Comparison of ENCODE assay signal across 30 mouse cellular contexts in genomic region chr2:99692713-99693112, GRCm38 (mm10).
"Had no signal": no experiment of that assay in that cellular context is flagged by ENCODE, and none has a peak within 500 bp of the region (broad histone marks: within the 10 kb centered on the region; RNA-seq: fewer than 3 reads in every experiment).

No protein-coding gene starts in this region.

- H3K27ac ChIP-seq: heart, embryonic 13.5 days; heart, embryonic 15.5 days; hindbrain, embryonic 10.5 days; hindbrain, embryonic 12.5 days; hindbrain, embryonic 13.5 days; hindbrain, embryonic 14.5 days; hindbrain, embryonic 15.5 days; hindbrain, postnatal 0 days; intestine, embryonic 15.5 days; kidney, embryonic 15.5 days; kidney, postnatal 0 days; layer of hippocampus, adult 2 months; left cerebral cortex, adult 2 months had no signal

- DNase-seq: heart, postnatal 10 days; heart, postnatal 14 days; heart, postnatal 36 days; heart, postnatal 4 days; kidney, adult 11 months; kidney, adult 18-20 months; kidney, adult 2 months; kidney, adult 8-10 months; kidney, adult 9 months; kidney, postnatal 10 days; kidney, postnatal 14 days; kidney, postnatal 25 days; kidney, postnatal 36 days; kidney, postnatal 4 days; layer of hippocampus, adult 9-11 months; layer of hippocampus, postnatal 36 days had no signal

- H3K4me1 ChIP-seq: heart, embryonic 12.5 days; heart, embryonic 13.5 days; heart, embryonic 15.5 days; hindbrain, embryonic 10.5 days; hindbrain, embryonic 12.5 days; hindbrain, embryonic 13.5 days; hindbrain, embryonic 15.5 days; intestine, embryonic 15.5 days; kidney, embryonic 15.5 days had no signal

- H3K9ac ChIP-seq: heart, embryonic 12.5 days; heart, embryonic 13.5 days; heart, embryonic 15.5 days; hindbrain, embryonic 12.5 days; hindbrain, embryonic 13.5 days; hindbrain, embryonic 14.5 days; hindbrain, embryonic 15.5 days; intestine, embryonic 15.5 days; kidney, embryonic 15.5 days had no signal

- H3K9me3 ChIP-seq: heart, embryonic 12.5 days; heart, embryonic 13.5 days; heart, embryonic 15.5 days; hindbrain, embryonic 10.5 days; hindbrain, embryonic 12.5 days; hindbrain, embryonic 13.5 days; hindbrain, embryonic 15.5 days; intestine, embryonic 15.5 days; kidney, embryonic 15.5 days had no signal

- H3K4me2 ChIP-seq: heart, embryonic 12.5 days; heart, embryonic 13.5 days; heart, embryonic 15.5 days; hindbrain, embryonic 12.5 days; hindbrain, embryonic 13.5 days; hindbrain, embryonic 14.5 days; hindbrain, embryonic 15.5 days; intestine, embryonic 15.5 days; kidney, embryonic 15.5 days had no signal

- H3K27me3 ChIP-seq: heart, embryonic 12.5 days; heart, embryonic 13.5 days; heart, embryonic 15.5 days; hindbrain, embryonic 12.5 days; hindbrain, embryonic 13.5 days; hindbrain, embryonic 15.5 days; intestine, embryonic 15.5 days; kidney, embryonic 15.5 days had no signal

- H3K36me3 ChIP-seq: heart, embryonic 12.5 days; heart, embryonic 13.5 days; heart, embryonic 15.5 days; hindbrain, embryonic 10.5 days; hindbrain, embryonic 12.5 days; hindbrain, embryonic 13.5 days; hindbrain, embryonic 15.5 days; intestine, embryonic 15.5 days; kidney, embryonic 15.5 days had no signal

- H3K4me3 ChIP-seq: heart, embryonic 12.5 days; heart, embryonic 13.5 days; heart, embryonic 15.5 days; hindbrain, embryonic 10.5 days; hindbrain, embryonic 12.5 days; hindbrain, embryonic 13.5 days; hindbrain, embryonic 15.5 days; intestine, embryonic 15.5 days; kidney, embryonic 15.5 days; layer of hippocampus, adult 2 months; left cerebral cortex, adult 2 months had no signal
